8 mouse cellular contexts compared by ENCODE assay signal in genomic region chr5:90891464-90891813, GRCm38 (mm10). TPM values are rescaled to one million over a fixed set of nuclear protein-coding genes. Genes with fewer than 3 reads are reported as not detected.
A peak's percentile ranks its signal among the peaks of the same experiment; 100 is the strongest.
DNase-seq lines count a peak whose midpoint lies in the region; ATAC-seq and TF ChIP-seq lines count a peak whose summit lies in the region.

No protein-coding gene starts in this region.

- ATAC-seq in embryonic facial prominence, embryonic 11.5 days (replicated peaks; ENCODE audit: insufficient number of reproducible peaks, low FRiP score, low TSS enrichment, low read depth), result 0 out of 2 replicates have a peak, but pooled peaks have one; percentile 12
- no peak for ATAC-seq in hindbrain, embryonic 15.5 days (ENCODE audit: low FRiP score, low read depth)
- no peak for ATAC-seq in midbrain, embryonic 15.5 days (replicated peaks)
- ATAC-seq in inflammation-experienced regulatory T-cells, adult 6 months, result no peak

- DNase-seq in kidney, adult 2 months, result no peak
- DNase-seq in kidney, postnatal 36 days, result no peak
- DNase-seq in embryonic facial prominence, embryonic 11.5 days (ENCODE audit: low spot score), result no peak
- DNase-seq in gastrocnemius, postnatal 14 days, result no peak
- DNase-seq in cerebellum, adult 18-20 months, result no peak

- peak overlapping the region; percentile 45 for H3K9ac ChIP-seq in embryonic facial prominence, embryonic 11.5 days (replicated peaks; ENCODE audit: low read length)
- H3K9ac ChIP-seq in hindbrain, embryonic 15.5 days, result peak overlapping the region; percentile 49
- H3K9ac ChIP-seq in midbrain, embryonic 15.5 days, result peak overlapping the region; percentile 49

- intact Hi-C loops in gastrocnemius, postnatal 14 days (cut with DNase I; ENCODE audit: low total_unique reads), result no loop called here

- peak overlapping the region; percentile 86 for H3K4me2 ChIP-seq in embryonic facial prominence, embryonic 11.5 days (ENCODE audit: low read depth, low read length)
- peak overlapping the region; percentile 99 for H3K4me2 ChIP-seq in hindbrain, embryonic 15.5 days
- H3K4me2 ChIP-seq in midbrain, embryonic 15.5 days, result peak overlapping the region; percentile 97

- H3K36me3 ChIP-seq in kidney, adult 2 months (ENCODE audit: control insufficient read depth, insufficient read depth, low read length), result no peaks in the 10 kb centered on the region
- H3K36me3 ChIP-seq in embryonic facial prominence, embryonic 11.5 days (replicated peaks; ENCODE audit: control insufficient read depth, insufficient read depth, low read depth, low read length), result no peaks in the 10 kb centered on the region
- no peaks in the 10 kb centered on the region for H3K36me3 ChIP-seq in hindbrain, embryonic 15.5 days
- no peaks in the 10 kb centered on the region for H3K36me3 ChIP-seq in midbrain, embryonic 15.5 days (replicated peaks)

- TF ChIP-seq CTCF in kidney, adult 2 months (conservative IDR thresholded peaks at IDR 0.05; ENCODE audit: insufficient read depth, insufficient read length, low read depth, low read length), result no peak

- no peaks in the 10 kb centered on the region for H3K4me1 ChIP-seq in kidney, adult 2 months (ENCODE audit: control insufficient read depth, insufficient read depth, low read length)
- H3K4me1 ChIP-seq in embryonic facial prominence, embryonic 11.5 days (ENCODE audit: control insufficient read depth, insufficient read depth, low read length), result no peaks in the 10 kb centered on the region
- peaks cover 9% of the 10 kb centered on the region; the same call in 1 of the 2 replicates for H3K4me1 ChIP-seq in hindbrain, embryonic 15.5 days (replicated peaks)
- peaks cover 9% of the 10 kb centered on the region for H3K4me1 ChIP-seq in midbrain, embryonic 15.5 days

- no peaks in the 10 kb centered on the region for H3K27me3 ChIP-seq in kidney, adult 2 months (replicated peaks; ENCODE audit: control insufficient read depth, insufficient read depth, low read length)
- no peaks in the 10 kb centered on the region for H3K27me3 ChIP-seq in embryonic facial prominence, embryonic 11.5 days (ENCODE audit: control insufficient read depth, insufficient read depth, low read length)
- 0 out of 2 replicates have a peak, but pooled peaks cover 2% of the 10 kb centered on the region for H3K27me3 ChIP-seq in hindbrain, embryonic 15.5 days
- H3K27me3 ChIP-seq in midbrain, embryonic 15.5 days (replicated peaks), result no peaks in the 10 kb centered on the region

- no peak for TF ChIP-seq POLR2A in kidney, adult 2 months (IDR thresholded peaks at IDR 0.05; ENCODE audit: low read depth, low read length)

- no peaks in the 10 kb centered on the region for H3K9me3 ChIP-seq in embryonic facial prominence, embryonic 11.5 days (replicated peaks; ENCODE audit: control insufficient read depth, low read length)
- no peaks in the 10 kb centered on the region for H3K9me3 ChIP-seq in hindbrain, embryonic 15.5 days
- H3K9me3 ChIP-seq in midbrain, embryonic 15.5 days, result no peaks in the 10 kb centered on the region

- peak overlapping the region; percentile 54 for H3K4me3 ChIP-seq in kidney, adult 2 months (ENCODE audit: insufficient read depth, low read depth, low read length)
- peak overlapping the region; percentile 41 for H3K4me3 ChIP-seq in embryonic facial prominence, embryonic 11.5 days (ENCODE audit: low read depth, low read length)
- peak overlapping the region; percentile 56 for H3K4me3 ChIP-seq in hindbrain, embryonic 15.5 days
- peak overlapping the region; percentile 55 for H3K4me3 ChIP-seq in midbrain, embryonic 15.5 days

- peak overlapping the region; percentile 3; the same call in 1 of the 2 replicates for H3K27ac ChIP-seq in kidney, adult 2 months (ENCODE audit: insufficient read depth, low read depth, low read length)
- H3K27ac ChIP-seq in embryonic facial prominence, embryonic 11.5 days (replicated peaks; ENCODE audit: low read depth, low read length), result no peak overlapping the region
- H3K27ac ChIP-seq in hindbrain, embryonic 15.5 days (replicated peaks), result no peak overlapping the region
- H3K27ac ChIP-seq in midbrain, embryonic 15.5 days, result no peak overlapping the region

- 25% methylated on average over 10 of the region's 10 CpGs for WGBS in kidney, adult 2 months
- WGBS in embryonic facial prominence, embryonic 11.5 days, result 26% methylated on average over 10 of the region's 10 CpGs
- WGBS in hindbrain, embryonic 15.5 days, result 22% methylated on average over 10 of the region's 10 CpGs
- 23% methylated on average over 10 of the region's 10 CpGs for WGBS in midbrain, embryonic 15.5 days

RNA-seq across cellular contexts. Expression of gene Cxcl1, which starts 0.4 kb away (rescaled TPM):
- 0.69 and 1.6 TPM in 2 replicates for polyA plus RNA-seq in kidney, adult 2 months (2012; rRNA removed)
- 0.60 and 0.79 TPM in 2 replicates for polyA plus RNA-seq in embryonic facial prominence, embryonic 11.5 days (2014; fragmentation: Nextera tagmentation; extraction: Ambion mirVana)
- polyA plus RNA-seq in hindbrain, embryonic 15.5 days (2015; fragmentation: Nextera tagmentation; extraction: Ambion mirVana), result 0.35 and 0.55 TPM in 2 replicates
- polyA plus RNA-seq in midbrain, embryonic 15.5 days (2015; fragmentation: Nextera tagmentation; extraction: Ambion mirVana), result 0.22 and 0.31 TPM in 2 replicates
- under 1 TPM in 1 of 2 experiments, not detected in 1; 0.11 TPM for total RNA-seq in gastrocnemius, postnatal 14 days (2021)
- not detected for polyA plus RNA-seq in inflammation-experienced regulatory T-cells, adult 6 months (2017; shearing (Covaris generic))

RNA-seq across cellular contexts. Expression of gene Cxcl2, which starts 12.2 kb away (rescaled TPM):
- 0.42 and 1.1 TPM in 2 replicates for polyA plus RNA-seq in kidney, adult 2 months (2012; rRNA removed)
- not detected in 2 replicates for polyA plus RNA-seq in embryonic facial prominence, embryonic 11.5 days (2014; fragmentation: Nextera tagmentation; extraction: Ambion mirVana)
- not detected in 2 replicates for polyA plus RNA-seq in hindbrain, embryonic 15.5 days (2015; fragmentation: Nextera tagmentation; extraction: Ambion mirVana)
- polyA plus RNA-seq in midbrain, embryonic 15.5 days (2015; fragmentation: Nextera tagmentation; extraction: Ambion mirVana), result not detected in 2 replicates
- total RNA-seq in gastrocnemius, postnatal 14 days (2021), result not detected
- under 1 TPM in 1 of 3 experiments, not detected in 2; 0.92 TPM for polyA plus RNA-seq in inflammation-experienced regulatory T-cells, adult 6 months (2017; shearing (Covaris generic))

RNA-seq across cellular contexts. Expression of gene Mthfd2l, which starts 39.5 kb away (rescaled TPM):
- polyA plus RNA-seq in kidney, adult 2 months (2012; rRNA removed), result 23.4 and 45.0 TPM in 2 replicates
- polyA plus RNA-seq in embryonic facial prominence, embryonic 11.5 days (2014; fragmentation: Nextera tagmentation; extraction: Ambion mirVana), result 80.7 and 102 TPM in 2 replicates
- 61.7 and 68.1 TPM in 2 replicates for polyA plus RNA-seq in hindbrain, embryonic 15.5 days (2015; fragmentation: Nextera tagmentation; extraction: Ambion mirVana)
- 59.7 and 65.4 TPM in 2 replicates for polyA plus RNA-seq in midbrain, embryonic 15.5 days (2015; fragmentation: Nextera tagmentation; extraction: Ambion mirVana)
- total RNA-seq in gastrocnemius, postnatal 14 days (2021), result 10 to 100 TPM in 1 of 2 experiments, 1 to 10 TPM in 1; 8.2 to 10.1 TPM
- 1 to 10 TPM in 2 of 3 experiments, under 1 TPM in 1; 0.80 to 2.3 (median 1.3) TPM for polyA plus RNA-seq in inflammation-experienced regulatory T-cells, adult 6 months (2017; shearing (Covaris generic))
